Mouse (Mus musculus) spleen, adult 10 weeks (tissue): ENCODE measurements around the gene Olfr741. TPM values are rescaled to one million over a fixed set of nuclear protein-coding genes. Genes with fewer than 3 reads are reported as not detected.

Experiments used
- polyA plus RNA-seq: library from polyadenylated mRNA; stranded (reverse); fragments of 350-450 nt; fragmentation: Illumina TruSeq; extraction: RNeasy Lipid Tissue Mini Kit (QIAGEN cat#74804); gene quantifications from one replicate; pipeline ENCODE4 v1.2.3, GENCODE M21; 2015; ENCODE audit warnings: low replicate concordance; ENCODE audit not compliant: insufficient read depth

Olfr741 gene
- polyA plus RNA-seq, result not detected

DNA sequence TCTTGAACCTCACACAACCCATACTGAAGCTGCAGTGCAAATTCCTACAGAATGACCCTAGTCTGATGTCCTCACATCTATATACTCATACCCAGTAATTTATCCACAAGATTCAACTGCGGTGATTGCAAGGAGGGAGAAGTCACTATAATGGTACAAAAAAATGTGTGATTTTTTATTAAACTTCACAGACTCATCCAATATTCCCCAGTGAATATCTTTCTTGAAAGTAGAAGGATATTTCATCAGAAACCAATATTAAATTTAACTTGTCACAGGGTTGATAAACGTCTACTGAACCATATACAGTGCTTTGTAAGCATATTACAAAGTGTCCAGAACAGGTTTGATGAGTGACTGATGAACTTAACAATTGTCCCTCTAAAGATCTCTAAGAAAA, at the start of gene Olfr741:
Gene Olfr741, plus strand, starts transcription at position 301 of the 400 bp plus-strand sequence.

DNA sequence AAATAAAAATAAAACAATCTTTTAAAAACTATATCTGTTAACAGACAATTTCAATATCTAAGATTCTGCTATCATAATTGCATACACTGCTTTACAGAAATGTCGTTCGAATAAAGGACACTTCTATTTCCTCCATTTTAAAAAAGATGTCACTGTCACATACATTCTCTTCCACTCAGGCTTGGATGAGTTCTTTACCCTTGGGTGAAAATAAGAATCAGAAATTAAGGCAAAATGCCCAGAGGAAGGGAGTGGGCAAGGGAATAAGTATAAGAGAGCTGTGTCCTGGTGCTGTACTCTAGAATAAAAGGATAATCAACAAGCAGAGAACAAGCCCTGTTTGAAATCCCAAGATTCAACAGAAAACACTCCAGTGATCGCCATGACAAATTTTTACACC, 27.3 kb upstream of the Olfr741 start, which contains the start of gene Olfr740:
Gene Olfr740, plus strand, starts transcription at position 301 of the 400 bp plus-strand sequence.

DNA sequence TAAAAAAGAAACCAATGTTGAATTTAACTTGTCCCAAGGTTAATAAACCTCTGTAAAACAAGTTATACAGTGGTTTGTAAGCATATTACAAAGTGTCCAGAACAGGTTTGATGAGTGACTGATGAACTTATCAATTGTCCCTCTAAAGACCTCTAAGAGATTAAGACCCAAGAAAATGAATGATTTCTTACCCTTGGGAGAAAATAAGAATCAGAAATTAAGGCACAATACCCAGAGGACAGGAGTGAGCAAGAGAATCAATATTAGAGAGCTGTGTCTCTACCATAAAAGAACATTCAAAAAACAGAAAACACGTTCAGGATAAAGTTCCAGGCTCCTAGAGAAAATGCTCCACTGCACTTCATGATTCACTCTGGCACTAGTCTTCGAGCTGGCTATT, 30.8 kb downstream of the Olfr741 start, which contains the start of gene Olfr742:
Gene Olfr742, plus strand, starts transcription at position 301 of the 400 bp plus-strand sequence.

DNA sequence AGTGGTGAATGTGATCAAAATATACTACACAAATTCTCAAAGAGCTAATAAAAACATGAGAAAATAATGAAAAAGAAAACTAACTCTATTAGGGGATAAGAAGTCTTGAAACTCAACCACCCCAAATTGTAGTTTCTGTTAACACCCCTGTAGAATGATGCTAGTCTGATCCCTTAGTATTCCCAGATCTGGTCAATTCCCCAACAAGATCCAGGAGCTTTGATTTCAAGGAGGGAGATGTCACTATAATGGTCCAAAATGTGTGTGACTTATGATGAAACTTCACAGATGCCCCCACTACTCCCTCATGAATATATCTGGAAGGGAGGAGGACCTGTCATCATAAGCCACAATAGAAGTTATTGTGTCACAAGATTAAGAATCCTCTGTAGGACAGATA, 49.0 kb downstream of the Olfr741 start, which contains the start of gene Olfr743:
Gene Olfr743, plus strand, starts transcription at position 301 of the 400 bp plus-strand sequence.

Other genes starting within 250 kb of the Olfr741 start
- not detected for gene Olfr731, start 230.9 kb upstream of the Olfr741 start, polyA plus RNA-seq
- not detected for gene Olfr732, start 188.5 kb upstream of the Olfr741 start, polyA plus RNA-seq
- gene Olfr733, start 171.2 kb upstream of the Olfr741 start, polyA plus RNA-seq, result 0.10 TPM
- not detected for gene Olfr734, start 146.0 kb upstream of the Olfr741 start, polyA plus RNA-seq
- not detected for gene Olfr735, start 123.9 kb upstream of the Olfr741 start, polyA plus RNA-seq
- 33.0 TPM for gene Tlr11, start 114.8 kb upstream of the Olfr741 start, polyA plus RNA-seq
- gene Olfr736, start 91.6 kb upstream of the Olfr741 start, polyA plus RNA-seq, result not detected
- not detected for gene Olfr738, start 65.2 kb upstream of the Olfr741 start, polyA plus RNA-seq
- gene Olfr739, start 54.1 kb upstream of the Olfr741 start, polyA plus RNA-seq, result not detected
- gene Olfr740, start 27.2 kb upstream of the Olfr741 start, polyA plus RNA-seq, result not detected
- not detected for gene Olfr742, start 30.9 kb downstream of the Olfr741 start, polyA plus RNA-seq
- not detected for gene Olfr743, start 49.1 kb downstream of the Olfr741 start, polyA plus RNA-seq
- gene Olfr744, start 142.1 kb downstream of the Olfr741 start, polyA plus RNA-seq, result not detected
- not detected for gene Olfr745, start 166.7 kb downstream of the Olfr741 start, polyA plus RNA-seq
- gene Olfr746, start 174.3 kb downstream of the Olfr741 start, polyA plus RNA-seq, result not detected
- gene Olfr747, start 220.5 kb downstream of the Olfr741 start, polyA plus RNA-seq, result not detected
- gene Olfr748, start 234.6 kb downstream of the Olfr741 start, polyA plus RNA-seq, result not detected